Mouse (Mus musculus): ENCODE results near the gene Senp2. TPM values are rescaled to one million over a fixed set of nuclear protein-coding genes. Genes with fewer than 3 reads are reported as not detected.

Senp2 gene
- total RNA-seq, 2 experiments from 2014 or later: 95.3 to 100 TPM

- no peak for DNase-seq (ENCODE audit: low spot score in 2 of 2)
Measured at GRCm38 (mm10) chr16:22015569-22015968, 6.3 kb downstream of the Senp2 start.

- peak in 1 of 2 experiments; percentile 9 for DNase-seq (ENCODE audit: low spot score in 2 of 2)
Measured at GRCm38 (mm10) chr16:22022122-22022521, 12.8 kb downstream of the Senp2 start.

- no peak for DNase-seq (ENCODE audit: low spot score in 2 of 2)
Measured at GRCm38 (mm10) chr16:22027474-22027873, 18.2 kb downstream of the Senp2 start.

GRCm38 (mm10) chr16:22038554-22038953 is 29.3 kb downstream of the Senp2 start:
- no peak for DNase-seq (ENCODE audit: low spot score in 2 of 2)

- no peak for DNase-seq (ENCODE audit: low spot score in 2 of 2)
Measured at GRCm38 (mm10) chr16:22039978-22040377, 30.7 kb downstream of the Senp2 start.

GRCm38 (mm10) chr16:22043830-22044229 is 34.5 kb downstream of the Senp2 start:
- DNase-seq (ENCODE audit: low spot score in 2 of 2): no peak

GRCm38 (mm10) chr16:22045930-22046329 is 36.6 kb downstream of the Senp2 start:
- DNase-seq (ENCODE audit: low spot score in 2 of 2): no peak

GRCm38 (mm10) chr16:22046739-22047366 is 37.6 kb downstream of the Senp2 start:
- DNase-seq (ENCODE audit: low spot score in 2 of 2): no peak

GRCm38 (mm10) chr16:22053411-22053810 is 44.1 kb downstream of the Senp2 start:
- no peak for DNase-seq (ENCODE audit: low spot score in 2 of 2)

GRCm38 (mm10) chr16:22057498-22057897 is 48.2 kb downstream of the Senp2 start:
- no peak for DNase-seq (ENCODE audit: low spot score in 2 of 2)

GRCm38 (mm10) chr16:22058871-22059270 is 49.6 kb downstream of the Senp2 start:
- no peak for DNase-seq (ENCODE audit: low spot score in 2 of 2)

GRCm38 (mm10) chr16:22060416-22060815 is 51.1 kb downstream of the Senp2 start:
- no peak for DNase-seq (ENCODE audit: low spot score in 2 of 2)

GRCm38 (mm10) chr16:22061555-22062160 is 52.4 kb downstream of the Senp2 start:
- no peak for DNase-seq (ENCODE audit: low spot score in 2 of 2)

GRCm38 (mm10) chr16:22062284-22062683 is 53.0 kb downstream of the Senp2 start:
- DNase-seq (ENCODE audit: low spot score in 2 of 2): no peak

GRCm38 (mm10) chr16:22065536-22065935 is 56.3 kb downstream of the Senp2 start:
- no peak for DNase-seq (ENCODE audit: low spot score in 2 of 2)

- DNase-seq (ENCODE audit: low spot score in 2 of 2): no peak
Measured at GRCm38 (mm10) chr16:22067406-22067805, 58.1 kb downstream of the Senp2 start.

- DNase-seq (ENCODE audit: low spot score in 2 of 2): no peak
Measured at GRCm38 (mm10) chr16:22071361-22071760, 62.1 kb downstream of the Senp2 start.

GRCm38 (mm10) chr16:22075067-22075466 is 65.8 kb downstream of the Senp2 start:
- DNase-seq (ENCODE audit: low spot score in 2 of 2): no peak

- no peak for DNase-seq (ENCODE audit: low spot score in 2 of 2)
Measured at GRCm38 (mm10) chr16:22075829-22076619, 66.7 kb downstream of the Senp2 start.

GRCm38 (mm10) chr16:22076620-22076941 is 67.3 kb downstream of the Senp2 start:
- no peak for DNase-seq (ENCODE audit: low spot score in 2 of 2)

- no peak for DNase-seq (ENCODE audit: low spot score in 2 of 2)
Measured at GRCm38 (mm10) chr16:22080125-22080710, 70.9 kb downstream of the Senp2 start.

- no peak for DNase-seq (ENCODE audit: low spot score in 2 of 2)
Measured at GRCm38 (mm10) chr16:22085411-22085810, 76.1 kb downstream of the Senp2 start.

Measured in left cerebral cortex, adult 18-20 months (tissue).